Mouse (Mus musculus): ENCODE measurements around the gene Msrb2. TPM values are rescaled to one million over a fixed set of nuclear protein-coding genes. Genes with fewer than 3 reads are reported as not detected.

Gene Msrb2
- 10 to 100 TPM; 18.9 to 21.1 TPM for total RNA-seq (2021)
- long read RNA-seq, experiment 1, transcript Msrb2-201 (5 exons, 1,196 nt) = major isoform, 41 of 70 reads
- long read RNA-seq, experiment 1, partial matches to known transcripts = 0 of 70 reads
- long read RNA-seq, experiment 1, other reads (novel, unspliced or antisense) = 29 of 70 reads
- long read RNA-seq, experiment 2, transcript Msrb2-201 (5 exons, 1,196 nt) = major isoform, 41 of 57 reads
- long read RNA-seq, experiment 2, partial matches to known transcripts = 0 of 57 reads
- long read RNA-seq, experiment 2, other reads (novel, unspliced or antisense) = 16 of 57 reads

DNA sequence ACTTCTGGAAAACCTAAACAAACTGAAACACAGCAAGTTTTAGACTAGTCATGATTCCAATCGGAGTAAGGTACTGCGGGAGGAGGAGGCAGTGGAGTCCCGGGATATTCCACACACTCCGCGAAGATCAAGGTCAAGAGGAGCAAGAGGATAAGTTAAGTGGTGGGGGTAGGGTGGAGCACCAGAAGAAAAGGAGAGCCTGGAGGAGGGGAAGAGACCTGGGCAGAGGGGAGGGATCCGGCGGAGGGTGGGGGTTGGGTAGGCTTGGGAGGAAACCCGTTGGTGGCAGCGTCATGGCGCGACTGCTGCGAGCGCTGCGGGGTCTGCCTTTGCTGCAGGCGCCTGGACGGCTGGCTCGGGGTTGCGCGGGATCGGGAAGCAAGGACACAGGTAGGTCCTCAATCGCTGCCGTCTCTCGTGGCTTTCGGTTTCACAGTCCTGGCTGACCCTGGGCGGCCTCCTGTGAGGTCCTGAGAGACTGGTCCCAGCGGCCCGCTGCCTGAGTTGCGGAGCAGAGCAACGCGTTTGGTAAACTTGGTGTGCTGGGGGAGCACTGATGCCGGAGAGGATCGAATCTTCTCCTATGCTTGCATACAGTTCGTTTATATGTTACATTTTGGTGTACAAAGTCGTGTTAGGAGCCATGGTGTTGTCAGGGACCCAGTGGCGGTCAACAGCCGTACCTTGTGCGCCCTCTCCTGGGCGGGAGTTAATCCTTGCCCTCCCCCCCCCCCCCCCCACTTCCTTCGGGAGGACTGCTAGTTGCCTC lies at the start of gene Msrb2:
Gene Msrb2 (plus strand): TSS at position 51 of the 769 bp plus-strand sequence.
- DNase-seq = peak; percentile 58

DNA sequence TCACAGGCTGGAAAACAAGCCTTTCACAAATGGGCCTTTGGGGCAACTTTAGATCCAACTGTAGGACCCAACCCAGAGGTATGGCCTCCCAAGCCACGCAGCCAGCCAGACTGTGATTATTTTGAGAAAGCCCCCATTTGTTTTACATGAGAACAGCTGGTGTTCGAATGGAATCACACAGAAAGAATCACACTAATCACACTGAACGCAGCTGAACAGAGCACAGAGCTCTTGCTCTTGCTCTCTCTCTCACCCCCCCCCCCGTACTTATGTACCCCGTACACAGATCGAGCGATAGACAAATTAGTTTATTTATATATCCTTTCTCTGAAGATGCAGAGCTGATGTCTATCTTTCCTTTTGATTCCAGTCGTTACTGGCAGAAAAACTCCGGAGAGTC lies 48.8 kb upstream of the Msrb2 start:
- no peak for DNase-seq

DNA sequence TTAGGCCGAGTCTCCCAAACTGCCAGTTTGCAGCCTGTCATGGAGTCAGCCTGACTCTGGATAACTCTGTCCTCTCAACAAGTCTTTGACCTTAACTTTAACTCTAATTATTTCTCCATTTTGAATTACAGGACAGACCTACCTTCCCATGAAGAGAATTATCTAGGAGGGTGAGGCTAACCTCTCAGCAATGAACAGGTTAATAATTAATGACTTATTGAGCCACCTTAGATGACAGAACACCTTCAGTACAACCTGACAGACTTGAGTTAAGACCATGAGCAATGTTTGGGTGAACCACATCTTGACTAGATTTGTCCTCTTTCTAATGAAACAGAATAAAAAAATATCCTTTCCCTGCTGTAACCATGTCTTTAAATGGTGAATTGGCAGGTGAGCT lies 44.9 kb upstream of the Msrb2 start:
- DNase-seq = no peak

DNA sequence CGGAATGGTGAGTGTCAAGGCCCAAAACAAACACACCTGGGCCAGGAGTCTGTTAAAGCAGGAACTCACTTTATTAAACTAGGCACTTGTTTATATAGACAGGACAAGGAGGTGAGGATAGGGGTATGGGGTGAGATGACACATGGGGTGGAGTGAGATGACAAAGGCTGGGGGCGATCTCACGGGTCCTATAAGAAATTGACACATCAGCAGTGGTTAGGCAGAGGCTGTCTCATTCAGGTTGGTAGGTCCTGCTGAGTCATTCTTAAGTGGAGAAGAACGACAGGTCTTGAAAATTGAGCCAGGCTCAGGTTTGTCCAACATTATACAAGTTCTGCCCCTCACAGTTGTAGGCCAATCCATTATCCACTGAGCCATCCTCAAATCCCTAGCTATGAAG lies 43.4 kb upstream of the Msrb2 start:
- no peak for DNase-seq

DNA sequence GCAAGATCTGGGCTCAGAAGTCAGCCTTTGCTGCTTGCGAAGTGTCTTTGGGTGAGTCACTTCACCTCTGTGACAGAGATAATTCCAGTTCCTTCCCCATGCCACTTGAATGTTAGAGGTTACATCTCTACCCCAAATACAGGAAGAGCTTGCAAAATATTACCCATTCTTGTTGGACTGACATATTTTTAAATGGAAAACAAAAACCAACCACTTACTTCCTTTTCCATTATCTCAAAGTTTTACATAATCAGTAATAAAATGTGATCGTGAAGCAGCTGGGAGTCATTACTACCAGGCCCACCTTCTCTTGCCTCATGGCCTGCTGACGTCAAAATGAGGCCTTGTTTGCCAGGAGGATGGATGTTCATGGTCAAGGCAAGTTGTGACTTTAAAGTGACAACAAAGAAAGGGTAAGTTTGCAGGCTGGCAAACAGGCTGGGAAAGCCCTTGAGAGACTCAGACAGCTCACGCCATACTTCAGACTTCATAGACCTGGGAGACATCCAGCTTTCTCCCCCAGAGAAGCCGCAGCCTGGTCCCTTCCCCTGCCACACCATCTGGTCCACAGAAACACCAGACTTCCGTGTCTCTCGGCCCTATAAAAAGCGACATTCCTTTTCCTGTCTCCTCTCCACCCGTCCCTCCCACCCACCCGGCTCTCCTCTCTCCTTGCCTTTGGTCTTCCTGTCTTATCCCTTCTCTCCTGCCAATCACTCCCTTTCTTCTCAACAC lies 27.2 kb upstream of the Msrb2 start:
- DNase-seq = peak; percentile 9

DNA sequence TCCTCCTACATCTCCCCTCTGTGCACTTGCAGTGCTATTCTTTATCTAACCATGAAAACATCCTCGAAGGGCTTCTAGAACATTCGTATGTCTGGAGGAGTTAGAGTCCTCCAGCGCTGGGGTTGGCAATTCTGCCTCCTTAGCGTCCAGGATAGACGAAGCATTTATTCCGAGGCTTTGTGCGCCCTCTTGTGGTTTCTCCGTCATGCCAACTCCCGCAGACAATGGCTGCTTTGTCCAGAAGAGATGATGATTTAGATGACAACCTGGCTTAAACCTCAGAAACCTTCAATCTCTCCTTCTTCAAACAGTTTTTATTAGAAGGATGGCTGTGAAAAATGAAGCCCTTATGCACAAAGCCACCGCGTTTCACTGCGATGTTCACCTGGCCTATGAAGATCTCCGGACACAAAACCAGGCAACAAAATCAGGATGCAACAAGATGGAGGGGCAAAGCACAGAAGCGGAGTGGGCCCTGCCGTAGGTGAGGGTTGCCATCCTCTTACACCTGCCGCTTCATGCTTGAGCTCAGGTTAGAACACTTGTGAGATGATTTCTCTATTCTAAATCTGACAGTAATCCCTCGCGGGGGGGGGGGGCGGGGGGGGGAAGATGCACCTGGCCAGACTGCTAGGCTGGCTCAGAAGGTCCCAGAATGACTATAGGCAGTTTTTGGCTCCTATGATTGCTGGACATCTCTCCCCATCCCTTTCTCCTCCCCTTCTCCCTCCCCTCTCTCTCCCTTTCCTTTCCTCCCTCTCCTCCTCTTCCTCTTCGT lies 26.4 kb upstream of the Msrb2 start:
- DNase-seq = peak; percentile 65

DNA sequence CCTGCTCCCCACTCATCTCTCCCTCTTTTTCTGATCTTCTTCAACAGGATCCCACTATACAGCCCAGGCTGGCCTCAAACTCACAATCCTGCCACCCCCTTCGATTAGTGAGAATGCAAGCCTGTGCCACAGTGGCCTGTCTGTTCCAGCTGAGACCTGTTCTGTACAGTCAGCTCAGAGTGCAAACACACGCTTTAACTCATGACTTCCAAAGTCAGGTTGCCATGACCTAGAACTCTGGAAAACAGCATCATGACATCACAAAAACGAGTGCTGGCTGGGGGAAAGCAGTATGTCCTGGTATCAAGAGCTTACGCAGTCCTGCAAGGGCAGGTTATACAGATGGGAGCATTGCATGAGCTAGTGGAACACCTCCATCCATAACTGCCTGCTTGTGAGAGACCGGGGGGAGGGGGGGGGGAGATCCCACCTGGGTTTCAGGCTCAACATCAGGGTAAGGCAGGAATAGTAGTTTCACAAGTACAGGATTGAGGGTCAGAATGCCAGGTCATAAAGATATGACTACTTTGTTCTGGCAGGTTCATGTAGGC lies 25.8 kb upstream of the Msrb2 start:
- DNase-seq = no peak

DNA sequence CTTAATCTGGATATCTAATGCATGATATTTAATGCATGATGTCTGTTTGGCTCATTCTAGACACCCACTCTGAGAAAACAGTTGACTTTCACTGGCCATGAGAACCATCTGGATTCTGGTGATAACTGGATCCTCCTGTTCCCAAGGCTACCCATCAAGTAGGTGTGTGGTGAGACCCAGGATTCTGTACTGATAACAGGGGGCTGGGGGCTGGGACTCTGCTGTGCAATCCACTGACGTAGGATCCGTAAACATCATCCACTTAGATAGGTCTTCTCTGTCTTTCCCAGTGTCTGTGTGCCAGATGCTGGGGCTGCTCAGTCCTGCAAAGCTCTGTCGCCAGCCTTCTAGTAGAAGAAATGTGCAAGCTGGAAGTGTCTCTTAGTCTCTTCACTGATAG lies 22.8 kb upstream of the Msrb2 start:
- DNase-seq = no peak

DNA sequence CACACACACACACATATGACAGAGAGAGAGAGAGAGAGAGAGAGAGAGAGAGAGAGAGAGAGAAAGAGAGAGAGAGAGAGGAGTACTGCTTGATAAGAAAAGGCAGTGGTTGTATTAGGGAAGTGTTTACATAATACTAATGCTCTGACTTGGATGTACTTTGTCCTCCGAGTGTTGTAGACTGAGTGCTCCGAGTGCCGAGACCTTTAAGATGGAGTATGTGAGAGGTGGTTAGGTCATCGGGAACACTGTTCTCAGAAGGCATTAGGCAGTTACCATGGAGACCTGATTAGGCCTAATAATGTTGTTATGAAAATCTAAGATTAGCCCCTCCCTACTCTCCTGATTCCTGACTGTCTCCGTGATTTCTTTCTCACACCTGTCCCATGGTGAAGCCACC lies 21.1 kb upstream of the Msrb2 start:
- no peak for DNase-seq

DNA sequence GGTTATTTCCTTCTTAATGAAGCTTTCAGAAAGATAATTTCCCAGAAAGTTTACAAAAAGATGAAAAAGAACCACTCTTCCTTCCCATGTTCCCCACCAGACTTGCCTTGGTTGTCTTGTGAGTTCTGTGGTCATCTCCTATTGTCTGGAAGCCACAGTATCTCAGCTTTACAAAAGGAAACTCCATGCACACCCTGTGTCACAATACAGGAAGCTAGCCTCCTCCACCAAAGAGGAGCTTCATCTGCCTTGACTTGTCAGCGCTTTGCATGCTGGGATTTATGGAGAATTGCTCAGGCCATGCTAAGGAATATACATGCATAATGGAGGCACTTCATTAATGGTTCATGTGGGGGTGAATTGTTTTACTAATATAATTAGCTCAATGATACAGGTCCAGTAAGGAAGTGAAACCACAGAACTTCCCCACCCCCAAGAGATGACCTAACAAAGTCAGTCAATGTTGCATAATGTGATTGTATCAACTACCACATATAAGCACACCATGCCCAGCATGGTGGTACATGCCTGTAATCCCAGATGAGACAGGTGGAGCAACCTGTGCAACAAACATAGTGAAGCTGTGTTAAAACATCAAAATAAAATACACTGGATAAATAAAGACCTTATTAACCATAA lies 19.5 kb upstream of the Msrb2 start:
- no peak for DNase-seq

DNA sequence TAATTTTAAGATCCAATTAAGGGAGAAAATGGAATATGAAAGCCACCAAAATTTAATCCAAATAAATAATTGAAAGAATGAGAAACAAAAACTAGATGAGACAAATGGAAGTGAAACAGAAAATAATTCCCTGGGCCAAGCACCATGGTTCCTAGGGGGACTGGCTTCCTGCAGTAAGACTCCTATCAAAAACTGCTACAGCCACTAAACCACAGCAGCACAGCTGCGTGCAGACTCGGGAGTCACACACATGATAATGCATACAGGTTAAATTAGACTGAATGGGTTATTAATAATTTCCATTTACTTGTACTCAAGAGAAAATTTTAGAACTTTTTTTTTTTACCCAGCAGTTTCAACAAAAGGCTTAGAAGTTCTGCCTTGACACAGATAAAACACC lies 18.1 kb upstream of the Msrb2 start:
- DNase-seq = no peak

DNA sequence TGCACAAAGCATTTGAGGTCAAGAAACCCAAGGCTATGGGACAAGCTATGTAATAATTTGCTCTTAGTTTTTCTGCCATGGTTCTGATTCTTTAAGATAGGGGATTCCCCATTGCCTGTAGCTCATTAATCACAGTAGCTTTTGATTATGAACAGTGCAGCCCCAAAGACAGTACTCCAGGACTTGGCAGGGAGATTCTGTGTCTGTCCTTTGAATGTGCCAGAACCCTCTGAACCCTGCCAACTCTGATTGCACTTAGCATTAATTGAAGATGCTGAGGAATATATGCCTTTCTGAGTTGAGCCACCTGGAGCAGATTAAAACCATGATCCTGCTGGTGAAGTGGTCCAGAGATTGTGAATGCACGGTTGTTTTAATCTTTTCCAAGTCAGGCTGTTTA lies 8.4 kb upstream of the Msrb2 start:
- no peak for DNase-seq

DNA sequence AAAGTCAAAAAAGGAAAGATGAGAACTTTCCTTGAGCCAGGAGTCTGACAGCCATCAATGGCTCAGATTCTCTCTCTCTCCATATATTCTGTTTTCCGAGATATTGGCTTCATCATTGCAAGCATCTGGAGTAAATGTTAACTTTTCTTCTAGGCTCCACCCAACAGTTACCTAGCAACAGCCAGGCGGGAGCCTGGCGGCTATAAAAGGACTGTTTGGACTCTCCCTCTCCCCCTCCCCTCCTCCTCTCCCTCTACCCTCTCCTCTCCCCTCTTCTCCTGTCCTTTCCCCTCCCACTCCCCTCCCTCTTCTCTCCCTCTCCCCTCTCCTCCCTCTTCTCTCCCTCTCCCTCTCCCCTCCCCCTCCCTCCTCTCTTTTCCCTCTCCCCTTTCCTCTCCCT lies 4.8 kb upstream of the Msrb2 start:
- DNase-seq = no peak

DNA sequence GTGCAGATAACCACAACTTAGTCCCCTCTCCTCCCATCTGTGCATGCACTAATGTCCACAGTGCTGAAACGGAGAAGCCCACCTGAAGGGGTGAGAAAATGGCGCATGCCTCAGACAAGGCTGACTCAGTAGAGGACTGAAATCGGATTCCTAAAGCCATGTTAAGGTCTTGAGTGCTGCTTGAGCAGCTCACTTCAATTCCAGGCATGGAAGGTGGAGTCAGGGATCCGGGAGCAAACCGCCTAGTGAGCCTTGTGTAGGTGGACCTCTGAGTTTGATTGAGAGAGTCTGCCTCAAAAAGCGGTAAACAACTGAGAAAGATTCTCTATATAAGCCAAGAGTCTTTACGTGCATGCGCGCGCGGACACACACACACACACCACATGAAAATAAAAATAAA lies 4.1 kb upstream of the Msrb2 start:
- DNase-seq = no peak

DNA sequence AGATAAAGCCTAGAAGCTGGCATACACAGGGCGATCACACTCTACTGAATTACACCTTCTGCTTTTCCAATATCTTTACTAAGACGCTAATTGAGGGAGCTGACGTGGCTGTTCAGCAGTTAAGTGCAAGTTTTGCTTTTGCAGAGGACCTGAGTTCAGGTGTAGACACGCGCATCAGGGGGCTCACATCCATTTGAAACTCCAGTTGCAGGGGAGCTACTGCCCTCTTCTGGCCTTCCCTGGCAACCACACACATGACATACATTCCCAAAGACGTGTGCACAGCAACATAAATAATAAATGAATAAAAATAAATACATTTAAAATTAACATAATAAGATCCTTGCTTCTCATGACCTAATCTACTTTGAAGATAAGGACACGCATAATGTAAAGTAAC lies 2.5 kb downstream of the Msrb2 start:
- no peak for DNase-seq

DNA sequence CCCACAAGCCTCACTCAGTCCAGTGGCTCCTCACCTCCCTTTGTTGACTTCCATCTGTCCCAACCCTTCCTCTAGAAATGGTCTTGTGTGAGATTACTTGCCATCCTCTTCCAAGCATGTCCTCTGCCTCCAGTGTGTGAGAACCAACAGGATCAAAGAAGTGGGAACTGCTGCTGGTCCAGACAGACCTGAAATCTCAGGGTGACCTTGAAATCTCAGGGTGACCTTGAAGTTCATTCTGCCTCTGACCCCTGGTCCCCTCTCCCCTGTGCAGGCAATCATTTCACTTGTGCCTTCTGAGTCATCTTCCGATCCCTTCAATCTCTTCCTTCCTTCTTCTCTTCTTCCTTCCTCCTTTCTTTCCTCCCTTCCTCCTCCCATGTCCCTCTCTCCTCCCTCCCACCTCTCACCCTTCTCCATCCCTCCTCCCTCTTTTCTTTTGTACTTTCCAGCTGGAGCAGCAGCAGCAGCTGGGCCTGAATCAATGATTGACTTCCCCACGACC lies 9.3 kb downstream of the Msrb2 start:
- DNase-seq = no peak

DNA sequence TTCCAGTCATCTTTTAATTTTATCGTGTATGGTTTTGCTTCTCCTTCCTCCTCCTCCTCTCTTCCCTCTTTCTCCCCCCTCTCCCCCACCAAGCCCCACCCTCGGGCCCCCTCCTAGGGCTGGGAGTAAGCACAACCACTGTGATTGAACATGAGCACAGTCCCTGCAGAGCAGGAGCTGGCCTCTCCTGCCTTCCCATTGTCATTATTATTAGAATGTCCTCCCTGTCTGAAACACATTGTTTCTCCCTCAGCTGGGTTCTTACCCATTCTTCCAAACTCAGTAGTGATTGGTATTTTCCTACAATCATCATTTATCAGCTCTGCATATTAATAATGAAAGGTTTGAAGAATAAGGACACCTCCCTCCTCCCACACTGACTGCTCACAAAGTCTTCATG lies 9.7 kb downstream of the Msrb2 start:
- no peak for DNase-seq

DNA sequence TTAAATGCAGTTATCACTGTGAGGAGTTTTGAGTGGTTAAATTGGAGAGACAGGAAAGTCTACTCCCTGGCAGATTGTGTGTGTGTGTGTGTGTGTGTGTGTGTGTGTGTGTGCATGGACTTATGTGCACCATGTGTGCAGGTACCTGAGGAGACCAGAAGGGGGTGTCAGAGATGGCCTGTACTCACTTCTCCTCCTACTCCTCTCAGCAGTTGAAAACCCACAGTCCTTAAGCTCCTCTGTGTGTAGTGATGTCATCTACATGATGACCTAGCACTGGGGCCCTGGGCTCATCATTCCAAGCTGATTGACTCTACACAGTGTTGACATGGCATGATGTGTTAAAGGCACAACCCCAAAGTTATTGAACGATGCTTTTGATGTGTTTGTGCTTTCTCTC lies 11.0 kb downstream of the Msrb2 start:
- no peak for DNase-seq

DNA sequence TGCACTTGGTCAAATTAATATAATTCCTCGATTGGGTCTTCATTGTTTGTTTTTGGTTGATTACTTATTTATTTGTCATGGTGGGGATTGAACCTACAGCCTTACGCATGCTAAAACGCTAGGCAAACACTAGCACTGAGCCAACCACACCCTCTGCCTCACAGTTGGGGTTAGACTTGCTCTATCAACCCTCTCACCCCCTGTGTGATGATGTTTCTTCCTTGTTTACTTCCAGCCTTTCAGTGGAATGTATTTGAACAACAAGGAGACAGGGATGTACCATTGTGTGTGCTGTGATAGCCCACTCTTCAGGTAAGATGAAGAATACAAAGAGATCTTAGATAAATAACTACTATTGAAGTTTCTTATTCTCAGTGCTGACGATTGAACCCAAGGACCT lies 11.8 kb downstream of the Msrb2 start:
- DNase-seq = no peak

DNA sequence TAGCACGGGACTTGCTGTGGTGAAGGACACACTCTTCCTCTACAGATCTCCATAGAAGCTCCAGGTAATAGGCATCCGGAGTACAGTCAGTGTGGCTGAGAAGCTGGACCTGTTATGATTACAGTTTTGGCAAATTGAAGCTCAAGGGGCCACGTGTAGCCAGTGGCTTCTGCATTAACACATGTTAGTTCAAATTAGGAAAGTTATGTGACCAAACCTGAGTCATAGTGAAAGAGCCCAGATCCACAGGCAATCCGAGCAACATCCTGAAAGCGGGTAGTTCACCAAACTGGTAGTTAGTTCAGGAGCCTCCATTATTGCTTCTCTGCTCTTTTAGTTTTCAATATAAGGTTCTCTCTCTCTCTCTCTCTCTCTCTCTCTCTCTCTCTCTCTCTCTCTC lies 14.5 kb downstream of the Msrb2 start:
- DNase-seq = no peak

DNA sequence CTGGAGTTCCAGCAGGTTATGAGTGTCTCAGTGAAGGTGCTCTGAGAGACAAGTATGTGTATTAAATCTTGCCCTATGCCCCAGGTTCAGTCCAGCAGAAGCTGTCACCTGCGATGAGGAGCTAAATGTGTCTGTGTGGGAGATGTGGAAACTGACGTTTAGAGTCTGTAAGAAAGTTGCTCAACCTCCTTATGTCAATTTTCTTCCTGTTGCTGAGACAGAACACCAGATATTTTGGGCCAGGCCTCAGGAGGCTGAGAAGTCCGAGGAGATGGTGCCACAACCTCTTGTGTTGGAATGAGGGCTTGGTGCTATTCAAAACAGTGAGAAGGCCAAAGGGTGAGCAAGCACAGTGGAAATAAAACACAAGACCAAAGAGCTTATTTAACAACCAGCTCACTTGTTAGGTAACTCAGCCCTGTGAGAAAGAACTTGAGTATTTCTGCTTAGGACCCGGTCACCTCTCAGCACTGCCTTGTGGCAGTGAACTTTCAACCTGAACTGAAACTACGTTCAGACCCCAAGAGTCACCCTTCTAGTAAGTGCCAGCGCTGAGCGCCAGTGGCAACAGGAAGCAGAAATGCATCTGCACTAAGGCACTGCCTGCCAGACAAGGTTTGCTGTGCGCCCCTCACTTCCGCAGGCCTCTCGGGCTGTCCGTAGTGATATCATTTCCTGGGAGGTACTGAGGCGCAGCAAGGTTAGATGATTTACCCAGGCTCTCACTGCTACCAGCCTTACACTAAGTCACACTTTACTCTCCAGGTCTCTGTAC lies 17.3 kb downstream of the Msrb2 start:
- no peak for DNase-seq

Data from gastrocnemius, postnatal 25 days (tissue).